Mouse (Mus musculus): ENCODE measurements around the gene Wnt10b.

Wnt10b gene

DNA sequence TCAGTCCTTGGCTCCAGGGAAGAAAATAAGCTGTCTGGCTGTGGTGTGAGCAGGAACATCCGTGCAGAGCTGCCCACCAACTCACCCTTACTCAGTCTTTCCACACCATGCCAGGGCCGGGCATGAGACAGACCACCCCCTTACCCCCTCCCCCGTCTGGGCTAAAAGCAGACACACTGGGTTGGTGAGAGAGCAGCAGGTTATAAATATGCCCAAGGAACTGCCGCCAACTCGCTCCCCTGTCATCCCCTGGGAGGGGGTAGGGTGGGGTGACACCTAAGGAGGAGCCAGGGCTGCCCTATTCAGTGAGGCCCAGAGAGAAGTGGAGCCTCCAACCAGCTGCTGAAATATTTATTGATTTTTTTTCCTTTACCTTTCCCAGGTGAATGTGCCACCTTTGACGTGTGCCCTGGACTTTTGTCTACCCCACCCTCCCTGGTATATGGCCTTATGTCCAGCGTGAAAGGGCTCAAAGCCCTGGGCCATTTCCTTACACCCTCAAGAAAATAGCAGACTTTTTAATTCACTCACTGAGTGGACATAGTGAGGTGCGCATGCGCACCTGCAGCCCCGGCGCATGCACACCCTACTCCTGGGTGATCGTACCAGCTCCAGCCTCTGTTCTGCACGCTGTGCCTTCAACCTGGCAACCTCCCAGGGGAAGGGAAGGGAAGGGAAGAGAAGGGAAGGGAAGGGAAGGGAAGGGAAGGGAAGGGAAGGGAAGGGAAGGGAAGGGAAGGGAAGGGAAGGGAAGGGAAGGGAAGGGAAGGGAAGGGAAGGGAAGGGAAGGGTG is 19.0 kb upstream of the Wnt10b start:
- no peak for DNase-seq

DNA sequence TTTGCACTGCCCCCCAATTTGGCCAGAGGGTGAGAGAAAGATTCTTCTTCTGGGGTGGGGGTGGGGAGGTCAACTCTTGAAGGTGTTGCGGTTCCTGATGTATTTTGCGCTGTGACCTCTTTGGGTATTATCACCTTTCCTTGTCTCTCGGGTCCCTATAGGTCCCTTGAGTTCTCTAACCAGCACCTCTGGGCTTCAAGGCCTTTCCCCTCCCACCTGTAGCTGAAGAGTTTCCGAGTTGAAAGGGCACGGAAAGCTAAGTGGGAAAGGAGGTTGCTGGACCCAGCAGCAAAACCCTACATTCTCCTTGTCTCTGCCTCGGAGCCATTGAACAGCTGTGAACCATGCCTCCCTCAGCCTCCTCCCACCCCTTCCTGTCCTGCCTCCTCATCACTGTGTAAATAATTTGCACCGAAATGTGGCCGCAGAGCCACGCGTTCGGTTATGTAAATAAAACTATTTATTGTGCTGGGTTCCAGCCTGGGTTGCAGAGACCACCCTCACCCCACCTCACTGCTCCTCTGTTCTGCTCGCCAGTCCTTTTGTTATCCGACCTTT is 15.3 kb upstream of the Wnt10b start:
- no peak for DNase-seq

DNA sequence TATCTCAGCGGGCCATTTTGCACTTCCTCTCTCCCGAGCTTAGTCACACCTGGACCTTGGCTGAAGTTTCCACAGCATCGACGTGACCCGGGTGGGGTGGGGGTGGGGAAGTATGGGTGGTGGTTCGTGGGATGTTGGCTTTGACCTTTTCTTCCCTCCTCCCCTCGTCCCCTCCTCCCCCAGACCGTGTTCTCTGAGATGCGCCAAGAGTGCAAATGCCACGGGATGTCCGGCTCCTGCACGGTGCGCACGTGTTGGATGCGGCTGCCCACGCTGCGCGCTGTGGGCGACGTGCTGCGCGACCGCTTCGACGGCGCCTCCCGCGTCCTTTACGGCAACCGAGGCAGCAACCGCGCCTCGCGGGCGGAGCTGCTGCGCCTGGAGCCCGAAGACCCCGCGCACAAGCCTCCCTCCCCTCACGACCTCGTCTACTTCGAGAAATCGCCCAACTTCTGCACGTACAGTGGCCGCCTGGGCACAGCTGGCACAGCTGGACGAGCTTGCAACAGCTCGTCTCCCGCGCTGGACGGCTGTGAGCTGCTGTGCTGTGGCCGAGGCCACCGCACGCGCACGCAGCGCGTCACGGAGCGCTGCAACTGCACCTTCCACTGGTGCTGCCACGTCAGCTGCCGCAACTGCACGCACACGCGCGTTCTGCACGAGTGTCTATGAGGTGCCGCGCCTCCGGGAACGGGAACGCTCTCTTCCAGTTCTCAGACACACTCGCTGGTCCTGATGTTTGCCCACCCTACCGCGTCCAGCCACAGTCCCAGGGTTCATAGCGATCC is 14.5 kb upstream of the Wnt10b start:
- DNase-seq, result no peak

DNA sequence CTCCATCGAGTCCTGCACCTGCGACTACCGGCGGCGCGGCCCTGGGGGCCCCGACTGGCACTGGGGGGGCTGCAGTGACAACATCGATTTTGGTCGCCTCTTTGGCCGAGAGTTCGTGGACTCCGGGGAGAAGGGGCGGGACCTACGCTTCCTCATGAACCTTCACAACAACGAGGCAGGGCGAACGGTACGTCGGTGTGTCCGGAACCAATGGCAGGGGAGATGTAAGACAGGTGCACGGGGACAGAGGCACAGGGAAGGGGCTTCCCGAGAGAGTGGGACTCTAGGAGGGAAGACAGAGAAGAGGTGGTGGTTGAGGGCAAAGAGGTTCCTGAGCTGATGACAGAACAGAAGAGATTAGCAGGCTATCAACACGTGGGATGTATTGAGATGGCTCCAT is 13.8 kb upstream of the Wnt10b start:
- no peak for DNase-seq

DNA sequence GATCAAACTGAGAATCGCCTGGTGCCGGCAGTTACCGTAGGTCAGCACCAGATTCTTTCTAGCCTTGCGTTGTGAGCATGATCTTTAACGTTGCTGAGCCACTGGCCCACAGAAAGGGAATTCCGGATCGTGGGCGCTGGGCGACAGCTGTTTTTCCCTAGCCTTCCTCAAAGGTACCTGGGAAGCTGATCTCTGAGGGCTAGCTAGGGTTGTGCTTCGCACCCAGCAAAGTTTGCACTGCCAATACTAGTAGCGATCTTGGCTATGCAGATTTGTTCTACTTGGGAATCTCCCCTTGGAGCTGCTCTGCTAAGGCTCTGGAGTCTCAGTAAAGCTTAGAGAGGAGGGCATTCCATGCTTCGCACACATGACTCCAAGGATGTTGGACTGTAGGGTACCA is 13.3 kb upstream of the Wnt10b start:
- DNase-seq, result no peak

DNA sequence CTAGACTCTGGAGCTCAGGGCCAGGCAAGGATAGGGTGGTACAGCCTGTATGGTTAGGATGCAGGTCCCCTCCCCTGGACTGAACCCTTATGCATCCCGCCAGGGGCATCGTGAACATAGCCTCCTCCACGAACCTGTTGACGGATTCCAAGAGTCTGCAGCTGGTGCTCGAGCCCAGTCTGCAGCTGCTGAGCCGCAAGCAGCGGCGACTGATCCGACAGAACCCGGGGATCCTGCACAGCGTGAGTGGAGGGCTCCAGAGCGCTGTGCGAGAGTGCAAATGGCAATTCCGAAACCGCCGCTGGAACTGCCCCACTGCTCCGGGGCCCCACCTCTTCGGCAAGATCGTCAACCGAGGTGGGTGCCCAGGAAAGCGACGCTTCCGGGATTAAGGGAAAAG is 12.8 kb upstream of the Wnt10b start:
- no peak for DNase-seq

DNA sequence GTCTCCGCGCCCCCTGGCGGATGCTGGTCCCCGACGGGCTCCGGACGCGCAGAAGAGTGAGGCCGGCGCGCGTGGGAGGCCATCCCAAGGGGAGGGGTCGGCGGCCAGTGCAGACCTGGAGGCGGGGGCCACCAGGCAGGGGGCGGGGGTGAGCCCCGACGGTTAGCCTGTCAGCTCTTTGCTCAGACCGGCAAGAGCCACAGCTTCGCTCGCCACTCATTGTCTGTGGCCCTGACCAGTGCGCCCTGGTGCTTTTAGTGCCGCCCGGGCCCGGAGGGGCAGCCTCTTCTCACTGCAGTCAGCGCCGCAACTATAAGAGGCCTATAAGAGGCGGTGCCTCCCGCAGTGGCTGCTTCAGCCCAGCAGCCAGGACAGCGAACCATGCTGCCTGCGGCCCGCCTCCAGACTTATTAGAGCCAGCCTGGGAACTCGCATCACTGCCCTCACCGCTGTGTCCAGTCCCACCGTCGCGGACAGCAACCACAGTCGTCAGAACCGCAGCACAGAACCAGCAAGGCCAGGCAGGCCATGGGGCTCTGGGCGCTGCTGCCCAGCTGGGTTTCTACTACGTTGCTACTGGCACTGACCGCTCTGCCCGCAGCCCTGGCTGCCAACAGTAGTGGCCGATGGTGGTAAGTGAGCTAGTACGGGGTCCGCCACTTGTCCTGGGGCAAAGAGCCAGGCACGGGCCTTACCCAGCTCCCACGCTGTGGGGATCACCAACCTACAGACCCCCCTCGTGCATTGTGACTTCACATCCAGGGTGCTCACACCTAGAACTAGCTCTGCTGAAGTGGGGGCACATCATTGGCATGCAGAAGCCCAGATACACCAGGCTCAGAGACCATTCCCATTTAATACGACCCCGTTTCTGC is 11.9 kb upstream of the Wnt10b start, which contains the start of gene Wnt1:
Gene Wnt1, plus strand, starts transcription at position 197 of the 875 bp plus-strand sequence.
- DNase-seq, result peak; percentile 64

DNA sequence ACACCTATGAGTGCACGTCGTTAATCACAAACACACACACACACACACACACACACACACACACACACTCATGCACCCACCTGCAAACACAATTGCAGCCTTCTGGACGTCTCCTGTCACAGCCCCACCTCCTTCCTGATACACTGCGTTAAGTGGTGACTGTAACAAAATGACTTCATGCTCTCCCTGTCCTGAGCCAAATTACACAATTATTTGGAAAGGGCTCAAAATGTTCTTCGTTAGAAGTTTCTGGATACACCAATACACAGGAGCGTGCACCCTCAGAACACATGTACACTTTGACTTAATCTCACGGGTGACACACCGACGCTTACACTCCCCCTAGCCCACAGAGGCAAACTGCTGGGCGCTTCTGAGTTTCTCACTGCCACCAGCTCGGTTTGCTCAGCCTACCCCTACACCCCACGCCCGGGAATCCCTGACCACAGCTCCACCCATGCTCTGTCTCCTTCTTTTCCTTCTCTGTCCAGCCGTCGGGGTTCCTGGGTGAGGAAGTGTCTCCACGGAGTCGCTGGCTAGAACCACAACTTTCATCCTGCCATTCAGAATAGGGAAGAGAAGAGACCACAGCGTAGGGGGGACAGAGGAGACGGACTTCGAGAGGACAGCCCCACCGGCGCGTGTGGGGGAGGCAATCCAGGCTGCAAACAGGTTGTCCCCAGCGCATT is 11.2 kb upstream of the Wnt10b start:
- DNase-seq, result no peak

DNA sequence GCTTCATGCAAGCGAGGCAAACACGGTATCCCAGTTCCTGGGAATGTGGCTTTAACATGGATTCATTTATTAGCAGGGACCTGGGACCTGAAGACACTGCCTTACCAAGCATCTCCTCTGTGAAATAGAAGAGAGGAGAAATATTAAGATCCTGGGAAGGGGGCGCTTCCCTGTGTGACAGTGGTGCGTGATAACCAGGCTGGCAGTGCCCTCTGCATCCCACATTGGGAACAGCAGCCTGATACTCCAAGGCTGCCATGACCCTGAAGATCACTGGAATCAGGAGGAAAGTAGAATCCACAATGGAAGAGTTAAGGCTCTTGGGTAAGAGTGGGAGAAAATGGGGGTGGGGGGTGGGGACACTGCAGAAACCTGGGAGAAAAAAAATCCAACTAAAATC is 10.0 kb upstream of the Wnt10b start:
- no peak for DNase-seq

DNA sequence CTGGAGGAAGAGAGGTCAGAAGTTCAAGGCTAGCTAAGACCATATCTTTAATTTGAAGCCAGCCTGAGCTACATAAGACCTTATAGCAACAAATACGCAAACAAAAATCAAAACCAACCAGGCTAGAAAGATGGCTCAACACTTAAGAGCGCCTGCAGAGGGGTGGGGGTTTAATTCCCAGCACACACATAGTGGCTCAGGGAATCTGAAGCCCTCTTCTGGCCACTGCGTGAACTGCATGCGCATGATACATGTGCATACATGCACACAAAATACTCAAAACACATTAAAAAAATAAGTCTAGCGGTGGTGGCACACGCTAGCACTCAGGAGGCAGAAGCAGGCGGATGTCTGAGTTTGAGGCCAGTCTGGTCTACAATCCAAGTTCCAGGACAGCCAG is 7.8 kb upstream of the Wnt10b start:
- no peak for DNase-seq

DNA sequence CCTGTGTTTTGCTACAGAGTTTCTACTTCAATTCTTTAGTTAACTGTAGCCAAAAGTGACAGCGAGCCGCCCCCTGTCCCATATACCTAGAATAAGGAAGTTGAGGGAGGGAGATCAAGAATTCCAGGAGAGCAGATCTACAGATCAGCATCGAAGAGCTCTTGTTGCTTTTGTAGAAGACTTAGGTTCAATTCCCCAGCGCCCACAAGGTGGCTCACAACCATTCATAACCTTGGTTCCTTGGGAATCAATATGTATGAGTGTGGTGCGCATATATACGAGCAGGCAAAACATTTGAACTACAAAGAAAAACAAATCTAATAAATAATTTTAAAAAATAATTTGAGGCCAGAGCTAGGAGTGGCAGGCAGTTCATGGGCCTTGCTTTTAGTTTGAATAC is 3.2 kb upstream of the Wnt10b start:
- no peak for DNase-seq

DNA sequence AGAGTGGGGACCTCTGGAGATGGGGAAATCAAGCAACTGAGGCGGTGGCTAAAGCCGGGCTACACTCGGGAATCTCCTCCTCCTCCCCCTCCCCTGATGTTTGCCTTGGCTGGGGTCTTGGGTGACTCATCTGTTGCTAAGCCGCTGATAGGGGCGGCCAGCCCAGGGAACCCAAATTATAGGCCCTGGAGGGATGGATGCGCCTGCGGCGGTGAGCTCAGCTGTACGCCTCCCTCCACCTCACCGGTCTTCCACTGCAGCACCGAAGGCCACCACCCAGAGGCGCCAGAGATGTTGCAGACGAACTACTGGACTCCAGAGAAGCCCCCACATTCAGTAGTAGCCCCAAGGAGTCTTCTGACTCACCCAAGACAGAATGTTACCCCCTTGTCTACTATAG is 2.6 kb upstream of the Wnt10b start:
- no peak for DNase-seq

DNA sequence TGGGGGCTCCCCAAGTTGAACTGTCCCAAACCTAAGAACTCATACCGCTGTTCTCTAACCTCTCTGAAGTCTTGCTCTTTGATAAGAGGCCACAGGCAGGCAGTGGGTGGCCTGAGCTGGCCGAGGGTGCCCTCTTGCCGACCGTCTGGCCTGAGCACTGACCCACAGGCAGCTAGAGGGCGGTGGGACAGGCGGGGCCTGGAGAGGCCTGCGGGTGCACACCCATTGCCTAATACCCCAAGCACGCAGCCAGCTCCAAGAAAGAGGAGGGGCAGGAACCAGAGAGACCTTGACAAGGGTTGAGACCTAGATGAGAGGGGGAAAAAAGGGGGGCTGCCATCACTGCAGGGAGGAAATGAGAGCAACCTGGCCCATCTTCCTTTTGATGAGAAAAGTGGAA is 2.1 kb upstream of the Wnt10b start:
- DNase-seq, result no peak

DNA sequence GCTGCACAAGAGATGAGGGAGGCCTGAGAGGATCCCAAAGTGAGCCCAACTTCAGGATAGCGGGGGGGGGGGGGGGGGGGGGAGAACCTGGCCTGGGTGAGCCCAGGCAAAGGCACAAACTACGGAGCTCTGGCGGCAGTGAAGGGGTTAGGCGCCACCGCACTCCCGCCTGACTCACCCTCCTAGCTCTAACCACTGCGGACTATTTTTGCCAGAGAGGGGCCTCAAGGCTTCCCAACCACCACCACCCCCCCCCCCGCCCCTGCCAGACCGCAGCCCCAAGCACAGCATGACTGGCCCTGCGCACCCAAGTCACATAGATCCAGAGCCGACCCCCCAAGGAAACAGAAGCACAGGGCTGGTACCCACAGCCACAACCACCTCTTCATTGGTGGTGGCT is 856 bp upstream of the Wnt10b start:
- DNase-seq, result no peak

DNA sequence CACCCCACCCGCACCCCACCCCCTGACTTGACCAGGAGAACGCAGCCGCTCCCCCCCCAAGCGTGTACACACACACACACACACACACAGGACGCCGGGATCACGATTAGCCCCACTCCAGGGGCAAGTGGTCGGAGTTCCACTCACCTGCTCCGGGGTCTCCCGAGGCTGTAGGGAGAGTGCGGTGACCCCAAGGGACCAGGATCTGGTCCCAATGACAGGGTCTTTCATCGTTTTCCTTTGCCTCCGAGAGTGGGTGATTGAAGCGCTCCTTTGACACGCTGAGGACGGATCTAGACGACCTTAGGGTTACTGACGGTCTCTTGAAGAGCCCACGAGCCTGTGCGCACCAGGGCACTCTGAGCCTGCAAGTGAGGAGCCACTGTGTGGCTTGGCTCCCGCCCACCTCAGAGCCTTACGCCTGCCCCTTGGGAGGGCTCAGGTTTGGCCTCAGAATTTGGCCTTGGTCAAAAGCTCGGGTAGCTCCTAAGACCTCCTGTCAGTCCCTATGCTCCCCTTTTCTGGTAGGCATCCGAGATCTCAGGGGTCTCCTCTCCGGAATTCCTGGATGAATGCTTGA is 331 bp upstream of the Wnt10b start:
- no peak for DNase-seq

DNA sequence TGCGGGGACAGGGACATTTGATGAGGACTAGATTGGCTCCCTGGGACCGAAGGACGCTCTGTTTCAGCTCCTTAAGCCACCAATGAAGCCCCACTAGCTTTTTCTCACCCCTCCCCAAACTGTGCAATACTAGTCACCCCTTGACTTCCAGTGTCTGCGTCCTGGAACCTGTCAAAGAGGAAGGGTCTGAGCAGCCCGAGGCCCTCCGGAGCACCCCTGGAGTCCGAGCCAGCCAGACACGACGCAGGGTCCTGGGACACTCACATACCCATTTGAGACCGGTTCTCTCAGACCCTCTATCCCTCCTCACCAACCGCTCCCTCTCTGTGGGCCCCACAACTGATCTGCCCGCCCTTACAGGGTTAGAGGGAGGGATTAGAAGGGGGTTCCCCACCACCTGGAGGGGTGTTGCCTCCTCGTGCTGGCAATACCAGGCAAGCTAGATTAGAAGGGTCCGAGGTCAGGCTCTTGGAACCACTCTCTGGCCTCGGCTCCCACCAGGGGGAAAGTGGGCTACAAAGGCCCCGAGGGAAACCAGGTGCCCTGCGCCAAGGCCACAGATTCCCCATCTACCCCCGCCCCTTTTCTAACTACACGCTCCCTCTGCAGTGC is 839 bp downstream of the Wnt10b start:
- no peak for DNase-seq

DNA sequence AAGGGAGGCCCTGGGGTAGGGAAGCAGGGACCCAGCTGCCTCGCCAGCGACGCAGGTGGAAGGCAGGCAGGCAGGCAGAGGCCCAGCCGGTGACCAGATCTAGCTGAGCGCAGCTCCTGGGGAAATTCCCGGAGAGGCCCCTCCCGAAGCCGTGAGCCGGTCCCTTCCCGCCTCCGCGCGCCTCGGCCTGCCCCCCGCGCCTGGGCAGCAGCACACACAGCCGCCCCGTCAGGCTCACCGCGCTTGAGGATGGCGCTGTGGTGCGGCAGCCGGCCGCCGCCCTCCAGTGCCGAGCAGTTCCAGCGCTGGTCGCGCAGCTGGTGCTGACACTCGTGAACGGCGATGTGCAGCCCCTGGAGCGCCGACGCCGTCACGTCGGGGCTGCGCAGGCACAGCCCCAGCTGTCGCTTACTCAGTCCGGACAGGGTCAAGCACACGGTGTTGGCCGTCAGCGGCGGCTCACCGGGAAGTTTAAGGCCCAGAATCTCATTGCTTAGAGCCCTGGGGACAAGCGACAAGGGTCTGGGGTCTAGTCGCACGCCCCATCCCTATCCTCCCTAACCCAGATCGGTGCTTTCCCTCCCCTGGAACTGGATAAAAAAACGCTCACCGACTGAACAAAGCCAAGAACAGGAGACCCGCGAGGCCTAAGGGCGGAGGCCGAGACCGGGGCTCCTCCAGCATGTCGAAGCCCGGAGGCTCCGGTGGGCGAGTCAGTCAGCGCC is 1.5 kb downstream of the Wnt10b start:
- DNase-seq, result peak; percentile 27

DNA sequence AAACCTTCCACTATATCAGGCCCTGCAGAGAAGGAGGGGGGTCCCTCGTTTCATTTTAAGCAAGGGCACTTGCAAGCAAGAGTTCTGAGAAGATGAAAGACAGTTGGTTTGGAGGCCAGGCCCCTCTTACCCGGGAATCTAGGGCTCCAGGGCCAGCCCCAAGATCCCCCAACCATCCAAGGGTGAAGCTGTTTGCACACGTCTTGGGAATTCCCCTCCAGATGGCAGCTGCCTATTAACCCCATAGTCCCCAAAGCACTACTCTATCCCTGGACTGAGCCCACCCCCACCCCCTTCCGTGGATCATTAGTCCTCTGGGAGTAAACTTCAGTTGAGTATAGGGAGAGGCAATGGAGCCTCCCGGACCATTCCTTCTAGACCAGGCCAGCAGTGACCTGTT is 2.4 kb downstream of the Wnt10b start:
- DNase-seq, result no peak

DNA sequence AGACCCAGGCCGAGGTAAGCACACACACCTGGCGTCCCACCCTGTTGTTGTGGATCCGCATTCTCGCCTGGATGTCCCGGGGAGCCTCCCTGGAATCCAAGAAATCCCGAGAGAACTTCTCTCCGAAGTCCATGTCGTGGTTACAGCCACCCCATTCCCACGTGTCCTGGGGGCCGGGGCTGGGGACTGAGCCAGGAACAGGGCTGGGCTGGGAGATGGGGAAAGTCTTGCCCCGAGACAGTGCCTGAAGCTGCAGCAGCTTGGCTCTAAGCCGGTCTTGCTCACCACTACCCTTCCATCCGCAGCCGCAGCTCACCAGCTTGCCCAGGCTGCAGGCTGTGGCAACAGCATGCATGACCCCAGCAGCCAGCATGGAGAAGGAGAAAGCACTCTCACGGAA is 3.9 kb downstream of the Wnt10b start:
- DNase-seq, result no peak

DNA sequence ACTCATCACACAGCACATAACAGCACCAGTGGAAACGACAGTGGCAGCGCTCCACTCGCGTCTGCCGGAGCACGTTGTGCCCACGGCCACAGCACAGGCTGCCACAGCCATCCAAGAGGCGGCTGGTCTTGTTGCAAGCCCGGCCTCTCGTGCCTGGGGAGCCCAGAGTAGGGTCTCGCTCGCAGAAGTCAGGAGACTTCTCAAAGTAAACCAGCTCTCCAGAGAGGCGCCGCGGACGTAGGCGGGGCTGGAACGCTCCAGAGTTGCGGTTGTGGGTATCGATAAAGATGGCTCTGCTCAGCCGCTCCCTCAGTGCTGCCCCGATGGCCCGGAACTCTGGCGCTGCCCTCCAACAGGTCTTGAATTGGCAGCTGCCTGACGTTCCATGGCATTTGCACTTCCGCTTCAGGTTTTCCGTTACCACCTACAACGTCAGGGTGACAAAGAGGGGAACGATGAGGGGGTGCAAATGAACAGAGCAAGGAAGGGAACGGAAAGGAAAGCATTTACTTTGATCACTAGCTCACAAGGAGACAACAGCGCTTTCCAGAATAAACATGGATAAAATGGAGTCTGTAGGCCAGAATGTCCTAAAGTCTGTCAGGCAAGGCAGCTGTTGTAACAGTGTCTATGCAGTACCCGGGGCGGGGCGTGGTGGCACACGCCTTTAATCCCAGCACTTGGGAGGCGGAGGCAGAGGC is 5.3 kb downstream of the Wnt10b start:
- DNase-seq, result peak; percentile 25
